Mouse (Mus musculus): ENCODE data around the gene Wdr76.
"Not testable (repeated sequence)": the region's sequence is repeated elsewhere in the genome, so short reads cannot be mapped to it uniquely, and the experiment has no call there.

Gene Wdr76

GRCm38 (mm10) chr2:121505942-121506882 lies at the start of gene Wdr76, which contains the start of gene Mfap1a:
Wdr76 (plus strand) TSS chr2:121506723.
Mfap1a (minus strand) TSS chr2:121506665.
- peak; percentile 61 to 75 for DNase-seq (ENCODE audit: low spot score in 2 of 2)

- DNase-seq (ENCODE audit: low spot score in 2 of 2): no peak
These were observed 46.5 kb upstream of the Wdr76 start for GRCm38 (mm10) chr2:121460071-121460470.

GRCm38 (mm10) chr2:121468982-121469381 lies 37.5 kb upstream of the Wdr76 start:
- not testable (repeated sequence) for DNase-seq (ENCODE audit: low spot score in 2 of 2)

- not testable (repeated sequence) for DNase-seq (ENCODE audit: low spot score in 2 of 2)
These were observed 33.7 kb upstream of the Wdr76 start for GRCm38 (mm10) chr2:121472783-121473182.

DNA sequence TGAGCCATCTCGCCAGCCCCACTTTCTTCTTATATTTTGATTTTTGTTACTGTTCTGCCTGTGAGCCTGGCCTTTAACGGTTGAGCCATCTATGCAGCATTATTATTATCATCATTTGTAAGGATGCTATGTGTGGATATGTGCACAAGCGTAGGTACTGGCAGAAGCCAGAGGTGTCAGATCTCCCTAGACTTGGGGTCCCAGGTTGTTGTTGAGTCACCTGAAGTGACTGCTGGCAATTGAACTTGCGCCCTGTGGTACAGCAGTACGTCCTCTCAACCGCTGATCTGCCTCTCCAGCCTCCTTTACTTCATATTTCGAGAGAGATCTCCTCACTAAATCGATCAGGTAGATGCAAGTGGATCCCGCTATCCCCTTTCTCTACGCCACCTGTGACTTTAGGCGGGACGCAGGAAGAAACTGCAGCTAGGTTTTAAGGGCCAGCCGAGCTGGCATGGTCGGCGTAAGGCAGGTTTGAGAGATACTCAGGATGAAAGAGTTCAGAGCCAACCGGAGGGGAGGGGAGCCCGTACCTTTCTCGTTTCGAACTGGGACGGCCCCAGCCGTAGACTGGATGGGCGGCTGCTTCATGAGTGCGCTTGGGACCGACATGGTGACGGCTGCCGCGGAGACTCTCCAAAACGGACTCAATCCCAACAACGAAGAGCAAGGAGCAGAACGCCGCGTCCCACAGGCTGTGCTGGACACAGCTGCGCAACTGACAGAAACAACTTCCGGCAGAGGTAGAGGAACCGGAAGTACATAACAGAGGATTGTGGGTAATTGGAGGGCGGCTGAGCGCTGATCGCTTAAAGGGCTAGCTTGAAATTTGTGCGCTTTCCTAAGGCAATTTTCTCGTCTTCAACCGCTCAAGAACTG lies 33.0 kb upstream of the Wdr76 start, which contains the start of gene Mfap1b:
TSS of gene Mfap1b (minus strand) at position 767 of the 879 bp plus-strand sequence.
- peak; percentile 54 to 63 for DNase-seq (ENCODE audit: low spot score in 2 of 2)

DNA sequence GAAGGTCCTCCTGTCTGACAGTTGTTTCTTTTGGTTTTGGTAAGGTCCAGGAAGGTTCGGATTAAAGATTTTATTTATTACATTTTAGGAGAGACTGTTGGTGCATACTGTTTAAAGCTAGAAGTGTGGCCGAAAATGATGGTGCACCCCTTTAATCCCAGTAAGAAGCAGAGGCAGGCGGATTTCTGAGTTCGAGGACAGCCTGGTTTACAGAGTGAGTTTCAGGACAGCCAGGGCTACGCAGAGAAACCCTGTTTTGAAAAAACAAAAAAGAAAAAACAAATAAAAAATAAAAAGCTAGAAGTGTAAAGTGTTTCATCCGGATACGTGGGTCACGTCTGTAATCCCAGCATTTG lies 32.4 kb upstream of the Wdr76 start:
- DNase-seq (ENCODE audit: low spot score in 2 of 2): no peak

DNA sequence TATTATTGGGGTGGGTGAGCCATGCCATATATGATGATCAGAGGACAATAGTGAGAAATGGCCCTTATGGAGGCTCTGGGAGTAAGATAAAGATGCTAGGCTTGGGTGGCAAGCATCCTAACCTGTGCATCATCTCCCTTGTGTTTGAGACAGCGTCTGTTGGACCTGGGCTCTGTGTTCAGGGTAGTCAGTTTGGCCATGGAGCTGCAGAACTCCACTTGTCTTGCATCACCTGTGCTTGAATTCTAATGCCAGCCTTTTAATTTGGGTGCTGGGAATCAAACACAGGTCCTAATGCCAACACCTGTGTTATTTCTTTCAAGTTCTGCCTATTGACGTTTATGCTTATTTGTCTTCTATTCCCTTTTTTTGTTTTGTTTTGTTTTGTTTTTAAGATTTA lies 31.2 kb upstream of the Wdr76 start:
- DNase-seq (ENCODE audit: low spot score in 2 of 2): not testable (repeated sequence)

GRCm38 (mm10) chr2:121477491-121478266 lies 28.8 kb upstream of the Wdr76 start:
- no peak for DNase-seq (ENCODE audit: low spot score in 2 of 2)

DNA sequence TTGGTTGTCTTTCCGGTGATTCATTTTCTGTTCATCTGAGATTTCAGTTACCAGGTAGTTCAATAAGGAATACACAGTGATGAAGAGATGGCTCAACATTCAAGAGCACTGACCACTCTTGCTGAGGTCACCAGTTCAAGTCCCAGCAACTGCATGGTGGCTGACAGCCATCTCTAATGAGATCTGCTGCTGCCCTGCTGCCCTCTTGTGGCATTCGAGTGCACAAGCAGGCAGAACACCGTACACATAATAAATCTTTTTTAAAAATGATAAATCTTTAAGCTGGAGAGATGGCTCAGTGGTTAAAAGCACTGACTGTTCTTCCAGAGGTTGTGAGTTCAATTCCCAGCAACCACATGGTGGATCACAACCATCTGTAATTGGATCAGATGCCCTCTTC lies 26.0 kb upstream of the Wdr76 start:
- DNase-seq (ENCODE audit: low spot score in 2 of 2): peak in 1 of 2 experiments; percentile 35

DNA sequence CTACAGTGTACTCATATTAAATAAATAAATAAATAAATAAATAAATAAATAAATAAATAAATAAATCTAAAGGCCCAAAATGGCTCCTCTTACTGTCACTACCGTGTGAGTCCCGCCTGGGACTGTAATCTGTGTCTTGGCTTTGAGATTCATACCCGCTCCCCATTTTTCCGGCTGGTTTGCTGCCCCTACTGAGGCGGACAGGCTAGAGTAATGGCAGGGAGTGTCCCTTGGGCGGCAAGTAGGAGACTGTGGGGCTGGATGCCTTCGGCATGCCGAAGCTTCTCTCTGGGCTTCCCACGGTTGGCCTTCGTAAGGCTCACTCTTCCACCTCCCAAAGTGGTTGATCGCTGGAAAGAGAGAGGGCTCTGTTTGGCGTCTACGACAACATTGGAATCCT lies 25.6 kb upstream of the Wdr76 start:
- DNase-seq (ENCODE audit: low spot score in 2 of 2): not testable (repeated sequence)

- DNase-seq (ENCODE audit: low spot score in 2 of 2): no peak
These were observed 22.9 kb upstream of the Wdr76 start for GRCm38 (mm10) chr2:121483576-121483975.

GRCm38 (mm10) chr2:121484403-121484802 lies 22.1 kb upstream of the Wdr76 start:
- DNase-seq (ENCODE audit: low spot score in 2 of 2): not testable (repeated sequence)

- DNase-seq (ENCODE audit: low spot score in 2 of 2): not testable (repeated sequence)
These were observed 5.0 kb upstream of the Wdr76 start for GRCm38 (mm10) chr2:121501550-121501949.

DNA sequence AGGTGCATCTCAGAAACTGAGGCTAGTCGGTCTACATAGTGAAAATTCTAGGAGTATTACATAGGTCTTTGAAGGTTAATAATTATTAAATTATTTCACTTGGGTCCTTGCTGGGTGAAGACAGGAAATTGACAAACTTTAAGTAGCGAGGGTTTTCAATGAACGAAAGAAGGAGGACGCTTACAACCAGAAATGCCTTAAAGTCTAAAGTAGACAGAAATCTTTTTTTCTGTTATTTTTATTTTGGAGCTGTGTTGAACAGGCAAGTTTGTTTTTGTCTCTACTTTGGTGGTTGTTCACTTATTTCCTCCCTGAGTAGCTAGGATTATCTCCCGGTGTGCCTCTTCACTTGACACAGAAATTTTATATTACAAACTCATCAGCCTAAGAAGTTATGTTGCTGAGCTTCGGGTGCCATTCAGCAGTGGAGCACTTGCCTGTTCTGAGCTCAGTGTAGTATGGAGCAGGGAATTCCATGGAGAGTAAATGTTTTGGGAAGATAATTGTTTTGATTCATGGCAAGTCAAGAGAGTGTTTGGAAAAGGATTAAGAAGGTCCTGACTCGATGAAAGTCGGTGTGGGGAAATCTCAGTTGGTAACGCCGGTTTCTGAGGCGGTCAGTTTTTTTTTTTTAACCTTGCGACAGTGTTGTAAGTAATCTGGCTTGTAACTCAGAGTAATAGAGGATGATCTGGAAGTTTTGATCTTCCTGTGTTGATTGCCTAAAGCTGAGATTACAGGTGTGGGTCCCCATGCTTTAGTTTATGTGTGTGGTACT lies 839 bp downstream of the Wdr76 start:
- no peak for DNase-seq (ENCODE audit: low spot score in 2 of 2)

- DNase-seq (ENCODE audit: low spot score in 2 of 2): no peak
These were observed 1.4 kb downstream of the Wdr76 start for GRCm38 (mm10) chr2:121507951-121508330.

GRCm38 (mm10) chr2:121509584-121509983 lies 3.1 kb downstream of the Wdr76 start:
- peak; percentile 39 to 42 for DNase-seq (ENCODE audit: low spot score in 2 of 2)

DNA sequence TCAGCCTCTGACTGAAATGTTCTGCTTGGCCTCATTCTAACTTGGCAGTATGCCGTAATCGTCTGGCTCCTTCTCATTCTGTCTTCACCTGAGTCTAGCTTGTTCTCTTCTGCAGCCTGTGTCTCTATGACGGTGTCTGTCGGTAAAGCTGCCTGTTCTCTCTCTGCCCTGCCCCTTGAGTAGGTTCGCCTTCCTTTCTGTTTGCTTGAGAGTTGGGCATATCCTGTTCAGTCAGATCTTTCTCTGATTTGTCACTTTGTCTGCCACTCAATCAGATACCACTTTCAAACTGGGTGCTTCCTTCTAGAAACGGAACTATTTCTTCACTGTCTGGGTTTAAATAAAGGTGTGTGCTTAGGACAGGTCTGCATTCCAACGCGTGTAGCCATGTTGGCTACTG lies 4.9 kb downstream of the Wdr76 start:
- no peak for DNase-seq (ENCODE audit: low spot score in 2 of 2)

DNA sequence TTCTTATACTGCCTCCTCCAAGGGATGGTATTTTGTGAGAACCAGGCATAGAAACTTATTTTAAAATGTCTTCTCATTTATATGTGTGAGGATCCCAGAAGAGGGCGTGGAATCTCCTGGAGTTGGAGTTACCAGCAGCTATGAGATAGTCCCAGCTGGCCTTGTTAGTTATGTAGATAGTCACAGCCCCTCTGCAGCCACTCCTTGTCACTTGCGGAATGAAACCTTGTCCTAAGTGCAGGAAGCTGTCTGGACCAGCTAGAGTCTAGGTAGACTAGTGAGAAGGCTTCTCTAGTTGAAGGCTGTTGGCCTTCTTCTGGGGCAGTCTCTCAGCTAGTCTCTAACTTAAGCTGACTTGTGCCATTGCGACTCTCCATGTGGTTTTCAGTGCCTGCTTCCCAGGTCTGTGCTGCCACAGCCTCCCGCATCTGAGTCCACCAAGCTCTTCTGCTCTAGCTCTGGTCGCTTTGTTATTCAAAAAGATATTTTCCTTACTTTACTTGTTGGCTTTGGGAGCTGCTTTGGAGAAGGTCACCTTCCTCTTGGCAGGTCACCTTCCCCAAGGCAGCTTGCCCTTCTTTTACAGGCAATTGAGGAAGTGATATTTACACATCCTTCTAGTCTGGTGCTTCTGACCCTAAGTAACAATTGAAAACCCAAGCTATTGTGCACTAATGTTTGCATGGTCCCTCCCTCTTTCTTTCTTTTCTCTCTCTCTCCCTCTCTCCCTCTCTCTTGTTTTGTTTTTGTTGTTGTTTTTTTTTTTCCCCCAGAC lies 6.7 kb downstream of the Wdr76 start:
- DNase-seq (ENCODE audit: low spot score in 2 of 2): not testable (repeated sequence)

GRCm38 (mm10) chr2:121514211-121514610 lies 7.7 kb downstream of the Wdr76 start:
- DNase-seq (ENCODE audit: low spot score in 2 of 2): no peak

DNA sequence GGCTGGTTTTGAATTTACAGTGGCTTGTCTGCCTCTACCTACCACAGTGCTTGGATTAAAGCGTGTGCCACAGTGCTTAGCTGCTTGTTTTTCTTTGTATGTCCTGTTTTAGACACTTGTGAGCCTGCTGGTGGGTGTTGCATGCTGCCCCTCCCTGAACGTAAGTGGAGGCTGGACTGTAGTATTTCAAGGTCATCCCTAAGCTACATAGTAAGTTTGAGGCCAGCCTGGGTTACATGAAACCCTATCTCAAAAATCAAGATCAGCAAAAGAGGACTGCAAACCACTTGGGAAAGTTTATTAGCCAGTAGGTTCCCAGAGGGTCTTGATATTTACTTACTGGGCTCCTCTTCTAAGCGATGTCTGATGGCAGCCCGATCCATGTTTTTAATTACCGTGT lies 11.6 kb downstream of the Wdr76 start:
- DNase-seq (ENCODE audit: low spot score in 2 of 2): no peak

Measured in spleen, postnatal 14 days (tissue).